Mouse (Mus musculus) heart, embryonic 11.5 days (tissue): Measurements from ENCODE around the gene Ltf. TPM values are rescaled to one million over a fixed set of nuclear protein-coding genes. Genes with fewer than 3 reads are reported as not detected.

Source experiments
- ATAC-seq: fragments of 200-750 bp; cut with Nextera tagmentation; replicated peaks from 2 replicates; pipeline ENCODE4 v1.8.0; 2017; ENCODE audit warnings: moderate library complexity; ENCODE audit not compliant: insufficient number of reproducible peaks, low FRiP score, low TSS enrichment
- H3K27ac ChIP-seq: fragments of 300-500 bp; sonication (generic); 2 replicates; pipeline ENCODE4 v1.5.1; 2014; ENCODE audit warnings: mild to moderate bottlenecking, low read depth, low read length
- H3K27me3 ChIP-seq: fragments of 300-500 bp; sonication (generic); 2 replicates; pipeline ENCODE4 v1.6.1; 2014; ENCODE audit warnings: mild to moderate bottlenecking, low read length, mixed read lengths; ENCODE audit not compliant: control insufficient read depth, insufficient read depth
- H3K36me3 ChIP-seq: fragments of 300-500 bp; sonication (generic); 2 replicates; pipeline ENCODE4 v1.6.1; 2014; ENCODE audit warnings: mild to moderate bottlenecking, low read length, moderate library complexity, mixed read lengths; ENCODE audit not compliant: control insufficient read depth, insufficient read depth
- H3K4me1 ChIP-seq: fragments of 300-500 bp; sonication (generic); 2 replicates; pipeline ENCODE4 v1.6.1; 2014; ENCODE audit warnings: low read length; ENCODE audit not compliant: control insufficient read depth, insufficient read depth
- H3K4me2 ChIP-seq: fragments of 300-500 bp; sonication (generic); 2 replicates; pipeline ENCODE4 v1.6.1; 2014; ENCODE audit warnings: mild to moderate bottlenecking, moderate library complexity
- H3K4me3 ChIP-seq: fragments of 300-500 bp; sonication (generic); 2 replicates; pipeline ENCODE4 v1.5.1; 2014; ENCODE audit warnings: low read depth, low read length
- H3K9ac ChIP-seq: fragments of 300-500 bp; sonication (generic); 2 replicates; pipeline ENCODE4 v1.6.1; 2014; ENCODE audit warnings: mild to moderate bottlenecking, low read depth, low read length, moderate library complexity
- H3K9me3 ChIP-seq: fragments of 300-500 bp; sonication (generic); replicated peaks from 2 replicates; pipeline ENCODE4 v1.6.1; 2016; ENCODE audit warnings: low read length; ENCODE audit not compliant: control insufficient read depth
- WGBS: fragments of 180-500 bp; shearing (Covaris S2); extraction: QIAGEN DNeasy Blood & Tissue Kit; methylation state at CpG from one replicate; pipeline ENCODE4 v1.1.7; 2014; ENCODE audit not compliant: insufficient replicate concordance; 5-methylcytosine and 5-hydroxymethylcytosine counted together
- polyA plus RNA-seq: library from polyadenylated mRNA; unstranded; fragments of >200 nt; fragmentation: Nextera tagmentation; extraction: Ambion mirVana; gene quantifications from 2 replicates; pipeline ENCODE4 v1.2.1, GENCODE M21; 2014

The Ltf gene
- polyA plus RNA-seq, 1 experiment from 2014 or later: 0.72 TPM

GRCm38 (mm10) chr9:111006544-111006943, 12.5 kb upstream of the Ltf start:
- no peaks in the 10 kb centered on the region for H3K9me3 ChIP-seq
- no peaks in the 10 kb centered on the region for H3K4me1 ChIP-seq
- 92% methylated on average over 2 of the region's 2 CpGs for WGBS
- H3K4me2 ChIP-seq: no peak overlapping the region
- no peaks in the 10 kb centered on the region for H3K36me3 ChIP-seq
- no peak overlapping the region for H3K27ac ChIP-seq
- H3K9ac ChIP-seq: no peak overlapping the region
- no peak overlapping the region for H3K4me3 ChIP-seq
- ATAC-seq: no peak
- no peaks in the 10 kb centered on the region for H3K27me3 ChIP-seq

- no peaks in the 10 kb centered on the region for H3K27me3 ChIP-seq
- no peak overlapping the region for H3K4me2 ChIP-seq
- 64% methylated on average over 3 of the region's 3 CpGs for WGBS
- H3K27ac ChIP-seq: no peak overlapping the region
- no peaks in the 10 kb centered on the region for H3K9me3 ChIP-seq
- no peaks in the 10 kb centered on the region for H3K36me3 ChIP-seq
- ATAC-seq: no peak
- H3K4me3 ChIP-seq: no peak overlapping the region
- H3K9ac ChIP-seq: no peak overlapping the region
- no peaks in the 10 kb centered on the region for H3K4me1 ChIP-seq
Observed at GRCm38 (mm10) chr9:111009763-111010162, 9.3 kb upstream of the Ltf start.

GRCm38 (mm10) chr9:111011550-111011949, 7.5 kb upstream of the Ltf start:
- Histone ChIP-seq H3K9ac (no peak overlapping the region), H3K9me3 (no peaks in the 10 kb centered on the region), H3K36me3 (no peaks in the 10 kb centered on the region), H3K4me2 (no peak overlapping the region), H3K4me3 (no peak overlapping the region), H3K27ac (no peak overlapping the region), H3K4me1 (no peaks in the 10 kb centered on the region), H3K27me3 (no peaks in the 10 kb centered on the region)
- 77% methylated on average over 9 of the region's 9 CpGs for WGBS
- no peak for ATAC-seq

GRCm38 (mm10) chr9:111012041-111012440, 7.0 kb upstream of the Ltf start:
- Histone ChIP-seq H3K4me1 (no peaks in the 10 kb centered on the region), H3K27ac (no peak overlapping the region), H3K4me3 (no peak overlapping the region), H3K9me3 (no peaks in the 10 kb centered on the region), H3K4me2 (no peak overlapping the region), H3K36me3 (no peaks in the 10 kb centered on the region), H3K27me3 (no peaks in the 10 kb centered on the region), H3K9ac (no peak overlapping the region)
- no peak for ATAC-seq
- 70% methylated on average over 3 of the region's 3 CpGs for WGBS

GRCm38 (mm10) chr9:111015658-111016057, 3.4 kb upstream of the Ltf start:
- Histone ChIP-seq H3K4me1 (no peaks in the 10 kb centered on the region), H3K27ac (no peak overlapping the region), H3K9ac (no peak overlapping the region), H3K4me3 (no peak overlapping the region), H3K27me3 (no peaks in the 10 kb centered on the region), H3K36me3 (no peaks in the 10 kb centered on the region), H3K4me2 (no peak overlapping the region), H3K9me3 (no peaks in the 10 kb centered on the region)
- WGBS: 84% methylated on average over 4 of the region's 4 CpGs
- ATAC-seq: no peak

GRCm38 (mm10) chr9:111026791-111027190, 7.7 kb downstream of the Ltf start:
- no peak overlapping the region for H3K4me3 ChIP-seq

GRCm38 (mm10) chr9:111033717-111034116, 14.6 kb downstream of the Ltf start:
- H3K36me3 ChIP-seq: no peaks in the 10 kb centered on the region
- H3K27me3 ChIP-seq: no peaks in the 10 kb centered on the region
- H3K27ac ChIP-seq: no peak overlapping the region
- no peaks in the 10 kb centered on the region for H3K9me3 ChIP-seq
- no peak for ATAC-seq
- H3K4me3 ChIP-seq: no peak overlapping the region
- H3K4me2 ChIP-seq: no peak overlapping the region
- 82% methylated on average over 4 of the region's 4 CpGs for WGBS
- no peak overlapping the region for H3K9ac ChIP-seq
- no peaks in the 10 kb centered on the region for H3K4me1 ChIP-seq

More at GRCm38 (mm10) chr9:111026791-111027190, 7.7 kb downstream of the Ltf start:
- no peaks in the 10 kb centered on the region for H3K9me3 ChIP-seq
- no peak overlapping the region for H3K4me2 ChIP-seq
- H3K9ac ChIP-seq: no peak overlapping the region
- H3K36me3 ChIP-seq: no peaks in the 10 kb centered on the region
- no peaks in the 10 kb centered on the region for H3K4me1 ChIP-seq
- ATAC-seq: no peak
- no peaks in the 10 kb centered on the region for H3K27me3 ChIP-seq
- WGBS: 79% methylated on average over 10 of the region's 10 CpGs
- no peak overlapping the region for H3K27ac ChIP-seq

GRCm38 (mm10) chr9:111039966-111040365, 20.9 kb downstream of the Ltf start:
- Histone ChIP-seq H3K4me3 (no peak overlapping the region), H3K4me2 (no peak overlapping the region), H3K9ac (no peak overlapping the region), H3K4me1 (no peaks in the 10 kb centered on the region), H3K36me3 (no peaks in the 10 kb centered on the region), H3K27ac (no peak overlapping the region), H3K27me3 (no peaks in the 10 kb centered on the region), H3K9me3 (no peaks in the 10 kb centered on the region)
- 55% methylated on average over 4 of the region's 4 CpGs for WGBS
- ATAC-seq: no peak

- Histone ChIP-seq H3K27ac (no peak overlapping the region), H3K27me3 (no peaks in the 10 kb centered on the region), H3K4me1 (no peaks in the 10 kb centered on the region), H3K36me3 (no peaks in the 10 kb centered on the region), H3K9ac (no peak overlapping the region), H3K9me3 (no peaks in the 10 kb centered on the region), H3K4me3 (no peak overlapping the region), H3K4me2 (no peak overlapping the region)
- no peak for ATAC-seq
- WGBS: 85% methylated on average over 5 of the region's 5 CpGs
Observed at GRCm38 (mm10) chr9:111042266-111042665, 23.2 kb downstream of the Ltf start.
